Mouse (Mus musculus) heart, postnatal 14 days (tissue): Measurements from ENCODE around the gene Pigt. TPM values are rescaled to one million over a fixed set of nuclear protein-coding genes. Genes with fewer than 3 reads are reported as not detected.

Experiments
- DNase-seq, 2 experiments: peaks; one replicate each; pipeline ENCODE4 v3.0.0; 2021 to 2022
- intact Hi-C: fragments of 180-260 bp; cut with DNase I; formaldehyde crosslinking; loops from one replicate; pipeline ENCODE4 v1.15.1; 2025
- long read RNA-seq, 2 experiments: library from polyadenylated mRNA; stranded (forward); transcript quantifications; one replicate each; pipeline ENCODE4 v2.0.0; 2021
- total RNA-seq, 2 experiments: library from RNA; stranded (reverse); gene quantifications; 2 replicates each; pipeline ENCODE4 v1.2.3; 2021

Pigt gene
- total RNA-seq: 10 to 100 TPM; 43.1 to 45.9 TPM
- long read RNA-seq, experiment 1, partial matches to known transcripts: 4 of 8 reads
- long read RNA-seq, experiment 1, other reads (novel, unspliced or antisense): 0 of 8 reads
- long read RNA-seq, experiment 2, partial matches to known transcripts: 2 of 5 reads
- long read RNA-seq, experiment 2, other reads (novel, unspliced or antisense): 0 of 5 reads

- peak; percentile 87 to 90 for DNase-seq
- intact Hi-C loops: no loop called here
Observed at GRCm38 (mm10) chr2:164496847-164497690, at the start of gene Pigt. Gene Pigt, plus strand, starts transcription at chr2:164497520.

DNA sequence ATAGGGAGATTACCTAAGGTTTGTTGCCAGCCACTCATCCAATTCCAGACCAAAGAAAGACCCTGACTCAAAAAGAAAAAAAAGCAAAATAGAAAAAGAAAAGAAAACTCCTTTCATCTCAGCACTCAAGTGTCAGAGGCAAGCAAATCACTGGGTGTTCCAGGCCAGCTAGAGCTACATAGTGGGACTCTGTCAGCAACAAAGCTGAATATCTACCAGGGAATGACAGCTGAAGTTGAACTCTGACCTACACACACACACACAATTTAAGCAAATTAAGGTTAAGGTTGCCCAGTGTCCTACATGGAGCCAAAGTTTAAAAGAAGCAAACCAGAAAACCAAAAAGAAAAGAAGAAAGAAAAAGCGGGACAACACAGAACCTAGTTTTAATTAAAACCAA is 49.2 kb upstream of the Pigt start:
- intact Hi-C loops: no loop called here
- no peak for DNase-seq

DNA sequence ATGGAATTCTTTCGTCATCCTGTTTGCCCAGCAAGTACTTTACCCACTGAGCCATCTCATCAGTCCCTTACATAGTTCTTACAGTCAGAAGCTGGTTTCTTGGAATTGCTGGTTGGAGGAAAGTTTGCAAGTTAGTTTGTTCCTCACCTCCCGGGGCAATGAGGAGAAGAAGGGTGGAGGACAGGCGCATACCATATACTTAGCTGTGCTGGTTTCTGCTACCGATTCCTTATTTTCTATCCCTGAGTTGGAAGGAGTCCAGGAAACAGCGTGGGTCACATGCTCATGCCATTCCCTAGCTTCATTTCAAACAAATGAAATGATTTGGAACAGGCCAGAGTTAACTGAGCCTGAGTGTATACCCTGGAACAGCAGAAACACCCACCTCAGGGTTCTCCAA is 48.4 kb upstream of the Pigt start:
- intact Hi-C loops: no loop called here
- no peak for DNase-seq

DNA sequence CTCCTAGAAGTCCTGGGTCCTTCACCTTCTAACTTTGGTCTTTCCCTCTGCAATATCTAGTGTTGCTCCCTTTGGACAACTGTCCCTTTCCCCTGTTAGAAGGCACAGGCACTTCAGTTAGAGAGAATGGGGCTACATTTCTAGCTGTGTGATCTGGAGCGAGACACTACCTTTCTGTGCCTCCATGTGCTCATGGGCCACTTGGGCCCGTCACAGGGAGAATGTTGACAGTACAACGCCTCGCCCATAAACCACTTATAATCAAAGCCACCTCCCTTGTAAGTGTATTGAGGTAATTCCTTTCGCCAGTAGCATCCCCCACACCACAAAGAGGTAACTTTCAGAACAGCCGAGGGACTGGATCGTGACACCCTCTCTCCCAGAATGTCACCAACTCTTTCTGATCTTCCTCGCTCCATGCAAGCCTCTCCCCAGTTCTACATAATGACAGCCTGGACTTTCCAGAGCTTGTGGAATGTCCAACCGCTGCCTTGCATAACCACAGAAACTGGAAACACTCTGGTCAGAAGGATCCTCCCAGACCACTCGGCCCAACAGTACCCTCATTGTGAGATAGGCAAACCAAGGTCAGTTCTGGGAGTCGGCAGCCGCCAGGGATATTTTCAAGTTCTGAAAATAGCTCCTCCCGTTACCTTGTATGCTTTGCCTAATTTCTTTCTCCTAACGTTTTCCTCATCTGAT is 47.8 kb upstream of the Pigt start:
- intact Hi-C loops: no loop called here
- DNase-seq: no peak

GRCm38 (mm10) chr2:164452000-164452676 is 45.2 kb upstream of the Pigt start:
- DNase-seq: peak; percentile 63 to 74
- intact Hi-C loops: no loop called here

- DNase-seq: peak in 1 of 2 experiments; percentile 45
- intact Hi-C loops: no loop called here
Observed at GRCm38 (mm10) chr2:164453047-164453757, 44.1 kb upstream of the Pigt start.

- DNase-seq: no peak
- intact Hi-C loops: no loop called here
Observed at GRCm38 (mm10) chr2:164453887-164454500, 43.3 kb upstream of the Pigt start.

DNA sequence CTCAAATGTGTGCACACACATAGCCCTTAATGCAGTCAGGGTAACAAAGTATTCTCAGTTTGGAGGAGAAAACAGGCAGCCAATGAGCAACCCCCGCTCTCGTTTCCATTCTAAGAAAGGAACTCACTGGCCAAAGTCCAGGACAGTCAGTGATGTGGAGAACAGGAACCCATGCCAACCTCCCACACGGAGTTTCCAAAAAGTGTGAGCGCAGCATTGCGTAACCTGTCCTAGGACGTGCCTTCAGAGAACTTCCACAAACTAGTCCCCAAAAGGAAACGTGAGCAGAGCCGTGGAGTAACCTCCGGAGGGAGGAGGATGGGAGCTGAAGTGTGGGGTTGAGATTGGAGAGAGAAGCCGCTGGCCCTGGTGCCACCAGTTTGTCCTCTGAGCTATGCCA is 42.5 kb upstream of the Pigt start:
- intact Hi-C loops: no loop called here
- DNase-seq: peak; percentile 79 to 81

- intact Hi-C loops: loop anchor here (2.0 kb wide), 1 partner anchor 39 kb away; no protein-coding TSS in a partner anchor
- DNase-seq: peak; percentile 62 to 63
Observed at GRCm38 (mm10) chr2:164455421-164456190, 41.7 kb upstream of the Pigt start.

DNA sequence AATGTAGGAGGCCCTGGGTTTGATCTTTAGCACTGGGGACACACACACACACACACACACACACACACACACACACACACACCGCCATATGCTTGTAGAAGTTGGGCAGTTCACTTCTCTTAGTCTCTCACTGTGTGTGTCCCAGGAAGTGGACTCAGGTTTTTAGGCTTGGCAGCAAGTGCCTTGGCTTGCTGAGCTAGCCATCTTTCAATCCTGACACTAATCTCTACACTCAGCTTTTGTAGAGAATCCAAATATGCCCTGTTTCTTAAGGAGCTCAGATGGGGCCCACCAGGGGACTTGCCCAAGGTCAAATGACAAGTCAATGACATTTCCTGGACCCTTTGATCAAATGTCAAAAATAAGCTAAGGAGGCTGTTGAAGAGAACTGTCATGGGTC is 40.9 kb upstream of the Pigt start:
- intact Hi-C loops: loop anchor here (2.0 kb wide), 1 partner anchor 40 kb away; no protein-coding TSS in a partner anchor
- DNase-seq: no peak

DNA sequence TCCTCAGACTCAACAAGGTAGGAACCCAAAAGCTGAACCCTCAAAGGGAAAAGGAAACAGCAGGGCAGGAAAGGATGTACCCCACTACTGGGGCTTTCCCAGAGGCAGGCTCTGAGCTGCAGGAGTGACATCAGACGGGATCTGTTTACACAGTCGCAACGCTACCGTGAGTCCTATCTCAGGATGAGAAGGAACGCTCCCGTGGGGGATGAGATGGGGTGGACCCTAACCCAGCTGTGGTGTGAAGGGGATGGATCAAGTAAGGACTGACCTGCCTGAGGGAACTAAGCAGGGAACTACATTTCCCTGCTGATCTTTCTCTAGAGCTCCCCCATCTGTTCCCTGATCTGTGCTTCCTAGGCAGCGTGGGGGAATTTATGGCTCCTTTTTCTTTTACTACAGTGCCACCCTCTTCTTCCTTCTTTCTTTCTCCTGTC is 40.4 kb upstream of the Pigt start, which contains the start of gene Sys1:
Gene Sys1 (plus strand): TSS at position 101 of the 437 bp plus-strand sequence.
- intact Hi-C loops: loop anchor here (2.0 kb wide), 1 partner anchor 40 kb away; no protein-coding TSS in a partner anchor
- DNase-seq: peak in 1 of 2 experiments; percentile 23

GRCm38 (mm10) chr2:164457942-164458341 is 39.4 kb upstream of the Pigt start:
- intact Hi-C loops: loop anchor here (2.0 kb wide), 1 partner anchor 41 kb away; no protein-coding TSS in a partner anchor
- no peak for DNase-seq

DNA sequence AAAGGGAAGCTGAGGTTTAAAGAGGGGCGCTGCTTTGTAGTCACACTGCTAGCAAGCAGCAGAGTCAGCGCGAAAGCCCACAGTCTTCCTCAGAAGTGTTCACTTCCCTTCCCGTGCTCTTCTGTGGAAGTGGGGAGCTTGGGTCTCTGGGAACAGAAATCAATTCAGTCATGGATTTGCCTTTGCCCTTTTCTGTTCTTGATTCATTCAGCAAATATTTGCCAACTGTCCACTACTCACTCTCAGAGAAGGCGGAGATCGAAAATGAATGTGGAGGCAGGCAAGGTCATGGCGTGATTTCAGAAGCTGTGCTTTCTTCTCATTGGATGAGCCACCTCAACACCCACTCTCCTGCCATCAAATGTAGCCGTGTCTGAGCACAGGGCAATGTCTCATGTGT is 38.8 kb upstream of the Pigt start:
- DNase-seq: no peak
- intact Hi-C loops: no loop called here

DNA sequence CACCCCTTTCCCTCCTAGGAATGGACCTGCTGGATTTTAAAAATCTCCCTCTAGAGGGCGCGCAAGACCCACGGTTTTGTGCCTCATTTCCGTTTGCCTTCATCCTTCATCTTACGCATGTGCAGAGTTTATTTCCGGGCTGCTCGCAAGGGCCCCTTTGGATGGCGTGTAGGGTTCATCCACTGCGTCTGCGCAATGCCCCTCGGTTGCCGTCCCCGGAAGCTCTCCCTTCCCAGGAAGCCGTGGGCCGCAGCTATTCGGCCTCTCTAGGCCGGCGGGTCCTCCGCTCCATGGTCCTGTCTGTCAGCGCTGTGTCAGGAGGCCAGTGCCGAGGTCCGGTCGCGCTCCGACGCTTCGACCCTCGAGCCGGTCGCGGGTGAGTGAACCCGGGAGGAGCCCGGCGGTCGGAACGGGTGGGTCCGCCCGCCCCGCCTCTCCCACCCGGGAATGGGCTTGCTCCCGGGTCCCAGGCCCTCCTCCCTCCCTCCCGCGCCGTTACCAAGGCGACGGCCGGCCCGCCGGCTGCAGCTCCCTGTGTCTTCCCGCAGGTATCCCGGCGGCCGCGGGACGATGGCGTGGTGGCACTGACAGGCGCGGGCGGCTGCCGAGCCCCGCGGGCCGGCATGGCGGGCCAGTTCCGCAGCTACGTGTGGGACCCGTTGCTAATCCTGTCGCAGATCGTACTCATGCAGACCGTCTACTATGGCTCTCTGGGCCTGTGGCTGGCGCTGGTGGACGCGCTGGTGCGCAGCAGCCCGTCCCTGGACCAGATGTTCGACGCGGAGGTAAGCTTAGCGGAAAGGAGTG is 36.4 kb upstream of the Pigt start, which contains the start of gene Gm20458:
Gene Gm20458 (plus strand): TSS at position 223 of the 807 bp plus-strand sequence.
- DNase-seq: peak; percentile 94 to 95
- intact Hi-C loops: loop anchor here (2.0 kb wide), 1 partner anchor 58 kb away; no protein-coding TSS in a partner anchor

- intact Hi-C loops: no loop called here
- no peak for DNase-seq
Observed at GRCm38 (mm10) chr2:164465161-164465560, 32.2 kb upstream of the Pigt start.

GRCm38 (mm10) chr2:164466787-164467186 is 30.5 kb upstream of the Pigt start:
- intact Hi-C loops: no loop called here
- DNase-seq: no peak

DNA sequence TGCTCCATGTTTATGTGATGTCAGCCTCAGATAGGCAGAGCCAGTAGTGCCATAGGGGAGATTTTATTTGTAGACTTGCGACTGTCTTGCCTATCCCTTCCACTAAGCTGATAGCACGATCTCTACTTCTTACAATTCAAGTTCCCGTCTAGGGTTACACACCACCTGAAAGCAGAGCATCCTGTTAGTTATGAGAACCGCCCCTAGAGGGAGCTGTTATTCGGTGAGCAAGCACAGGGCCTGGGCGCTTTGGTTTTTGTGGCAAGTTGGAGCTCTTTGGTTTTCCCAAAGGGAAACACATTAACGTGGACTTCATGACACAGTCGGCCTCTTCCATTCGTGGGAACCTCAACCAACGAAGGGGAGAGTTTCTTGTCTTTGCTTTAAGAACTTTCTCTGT is 27.1 kb upstream of the Pigt start:
- DNase-seq: peak; percentile 55 to 76
- intact Hi-C loops: loop anchor here (1.0 kb wide), 1 partner anchor 48 kb away; no protein-coding TSS in a partner anchor
